Mouse (Mus musculus) liver, embryonic 11.5 days (tissue): ENCODE measurements around the gene Myh7. TPM values are rescaled to one million over a fixed set of nuclear protein-coding genes. Genes with fewer than 3 reads are reported as not detected.
"Not testable (repeated sequence)": the region's sequence is repeated elsewhere in the genome, so short reads cannot be mapped to it uniquely, and the experiment has no call there.

Experiments used
- ATAC-seq: fragments of 200-750 bp; cut with Nextera tagmentation; replicated peaks from 2 replicates; pipeline ENCODE4 v1.8.0; 2017; ENCODE audit warnings: moderate number of reproducible peaks, mild to moderate bottlenecking, moderate TSS enrichment, moderate library complexity; ENCODE audit not compliant: low FRiP score
- DNase-seq: peaks from one replicate; pipeline ENCODE4 v3.0.0-alpha.2; 2017; ENCODE audit warnings: low spot score
- H3K27ac ChIP-seq: fragments of 300-500 bp; sonication (generic); 2 replicates; pipeline ENCODE4 v1.5.1; 2014; ENCODE audit warnings: mild to moderate bottlenecking, low read depth, low read length, control low read depth
- H3K27me3 ChIP-seq: fragments of 300-500 bp; sonication (generic); replicated peaks from 2 replicates; pipeline ENCODE4 v1.6.1; 2014; ENCODE audit warnings: low read length, mixed read lengths; ENCODE audit not compliant: control insufficient read depth, insufficient read depth
- H3K36me3 ChIP-seq: fragments of 300-500 bp; sonication (generic); 2 replicates; pipeline ENCODE4 v1.6.1; 2014; ENCODE audit warnings: mild to moderate bottlenecking, low read length, moderate library complexity, mixed read lengths; ENCODE audit not compliant: control insufficient read depth, insufficient read depth
- H3K4me1 ChIP-seq: fragments of 300-500 bp; sonication (generic); replicated peaks from 2 replicates; pipeline ENCODE4 v1.6.1; 2014; ENCODE audit warnings: low read length, mixed read lengths; ENCODE audit not compliant: control insufficient read depth, insufficient read depth
- H3K4me2 ChIP-seq: fragments of 300-500 bp; sonication (generic); 2 replicates; pipeline ENCODE4 v1.6.1; 2014; ENCODE audit warnings: mild to moderate bottlenecking, control low read depth, moderate library complexity
- H3K4me3 ChIP-seq: fragments of 300-500 bp; sonication (generic); 2 replicates; pipeline ENCODE4 v1.5.1; 2014; ENCODE audit warnings: low read depth, low read length, control low read depth
- H3K9ac ChIP-seq: fragments of 300-500 bp; sonication (generic); 2 replicates; pipeline ENCODE4 v1.6.1; 2014; ENCODE audit warnings: low read depth, low read length, control low read depth
- H3K9me3 ChIP-seq: fragments of 300-500 bp; sonication (generic); 2 replicates; pipeline ENCODE4 v1.6.1; 2016; ENCODE audit warnings: low read length, inconsistent platforms, mixed read lengths; ENCODE audit not compliant: control insufficient read depth
- WGBS: fragments of 180-500 bp; shearing (Covaris S2); extraction: QIAGEN DNeasy Blood & Tissue Kit; methylation state at CpG from one replicate; pipeline ENCODE4 v1.1.7; 2014; 5-methylcytosine and 5-hydroxymethylcytosine counted together
- polyA plus RNA-seq: library from polyadenylated mRNA; unstranded; fragments of >200 nt; fragmentation: Nextera tagmentation; extraction: Ambion mirVana; gene quantifications from 2 replicates; pipeline ENCODE4 v1.2.1, GENCODE M21; 2014

Gene Myh7
- polyA plus RNA-seq, 1 experiment from 2014 or later = 9.7 TPM

- ATAC-seq (no peak), DNase-seq (no peak)
- no peak overlapping the region for H3K4me3 ChIP-seq
- no peak overlapping the region for H3K9ac ChIP-seq
- WGBS = 80% methylated on average over 9 of the region's 9 CpGs
- no peaks in the 10 kb centered on the region for H3K36me3 ChIP-seq
- H3K27me3 ChIP-seq = peaks cover 9% of the 10 kb centered on the region; the same call in 1 of the 2 replicates
- no peaks in the 10 kb centered on the region for H3K9me3 ChIP-seq
- no peak overlapping the region for H3K27ac ChIP-seq
- no peak overlapping the region for H3K4me2 ChIP-seq
- no peaks in the 10 kb centered on the region for H3K4me1 ChIP-seq
These were observed 45.6 kb downstream of the Myh7 start for GRCm38 (mm10) chr14:54948781-54949180.

- not testable (repeated sequence) for H3K27me3 ChIP-seq, DNase-seq, H3K4me1 ChIP-seq, H3K9me3 ChIP-seq, H3K9ac ChIP-seq, ATAC-seq, H3K27ac ChIP-seq, H3K4me2 ChIP-seq, H3K4me3 ChIP-seq, H3K36me3 ChIP-seq
- WGBS = 85% methylated on average over 6 of the region's 11 CpGs
These were observed 47.4 kb downstream of the Myh7 start for GRCm38 (mm10) chr14:54947008-54947407.

GRCm38 (mm10) chr14:54945975-54946704 lies 48.3 kb downstream of the Myh7 start:
- Histone ChIP-seq H3K36me3 (no peaks in the 10 kb centered on the region), H3K9me3 (no peaks in the 10 kb centered on the region), H3K27ac (no peak overlapping the region), H3K27me3 (0 out of 2 replicates have a peak, but pooled peaks cover 6% of the 10 kb centered on the region), H3K4me1 (no peaks in the 10 kb centered on the region), H3K4me3 (no peak overlapping the region), H3K4me2 (no peak overlapping the region), H3K9ac (no peak overlapping the region)
- ATAC-seq (no peak), DNase-seq (no peak)
- WGBS = 74% methylated on average over 19 of the region's 19 CpGs

GRCm38 (mm10) chr14:54944939-54945338 lies 49.5 kb downstream of the Myh7 start:
- no peak overlapping the region for H3K4me3 ChIP-seq
- H3K9ac ChIP-seq = no peak overlapping the region
- H3K9me3 ChIP-seq = no peaks in the 10 kb centered on the region
- no peak for DNase-seq
- H3K4me1 ChIP-seq = no peaks in the 10 kb centered on the region
- H3K27ac ChIP-seq = no peak overlapping the region
- H3K27me3 ChIP-seq = 0 out of 2 replicates have a peak, but pooled peaks cover 2% of the 10 kb centered on the region
- WGBS = 54% methylated on average over 2 of the region's 2 CpGs
- H3K4me2 ChIP-seq = no peak overlapping the region
- ATAC-seq = no peak
- no peaks in the 10 kb centered on the region for H3K36me3 ChIP-seq

- no peak overlapping the region for H3K4me2 ChIP-seq
- H3K4me1 ChIP-seq = no peaks in the 10 kb centered on the region
- no peaks in the 10 kb centered on the region for H3K36me3 ChIP-seq
- H3K27me3 ChIP-seq = no peaks in the 10 kb centered on the region
- WGBS = 88% methylated on average over 7 of the region's 7 CpGs
- DNase-seq (no peak), ATAC-seq (no peak)
- no peaks in the 10 kb centered on the region for H3K9me3 ChIP-seq
- H3K9ac ChIP-seq = no peak overlapping the region
- no peak overlapping the region for H3K4me3 ChIP-seq
- H3K27ac ChIP-seq = no peak overlapping the region
These were observed 50.5 kb downstream of the Myh7 start for GRCm38 (mm10) chr14:54943971-54944370.

GRCm38 (mm10) chr14:54942479-54942878 lies 51.9 kb downstream of the Myh7 start:
- H3K9me3 ChIP-seq = no peaks in the 10 kb centered on the region
- WGBS = 84% methylated on average over 8 of the region's 8 CpGs
- no peaks in the 10 kb centered on the region; the same call in 1 of the 2 replicates for H3K27me3 ChIP-seq
- no peaks in the 10 kb centered on the region for H3K4me1 ChIP-seq
- no peak overlapping the region for H3K9ac ChIP-seq
- no peaks in the 10 kb centered on the region for H3K36me3 ChIP-seq
- H3K4me3 ChIP-seq = no peak overlapping the region
- DNase-seq (no peak), ATAC-seq (no peak)
- H3K4me2 ChIP-seq = no peak overlapping the region
- H3K27ac ChIP-seq = no peak overlapping the region

- WGBS = 62% methylated on average over 13 of the region's 13 CpGs
These were observed 53.1 kb downstream of the Myh7 start for GRCm38 (mm10) chr14:54941024-54941978.

GRCm38 (mm10) chr14:54940176-54940530 lies 54.3 kb downstream of the Myh7 start:
- ATAC-seq (no peak), DNase-seq (no peak)
- Histone ChIP-seq H3K9ac (no peak overlapping the region), H3K4me1 (no peaks in the 10 kb centered on the region), H3K4me2 (no peak overlapping the region), H3K27me3 (peaks cover 3% of the 10 kb centered on the region), H3K4me3 (no peak overlapping the region), H3K27ac (no peak overlapping the region), H3K9me3 (no peaks in the 10 kb centered on the region), H3K36me3 (no peaks in the 10 kb centered on the region)
- WGBS = 73% methylated on average over 3 of the region's 3 CpGs

More at GRCm38 (mm10) chr14:54941024-54941978, 53.1 kb downstream of the Myh7 start:
- no peak for DNase-seq
- Histone ChIP-seq H3K4me3 (no peak overlapping the region), H3K4me1 (no peaks in the 10 kb centered on the region), H3K4me2 (no peak overlapping the region), H3K9ac (no peak overlapping the region), H3K27me3 (peaks cover 3% of the 10 kb centered on the region), H3K9me3 (no peaks in the 10 kb centered on the region), H3K27ac (no peak overlapping the region), H3K36me3 (no peaks in the 10 kb centered on the region)
- no peak for ATAC-seq
